Mouse (Mus musculus) hindbrain, embryonic 10.5 days (tissue): Measurements from ENCODE around the gene Abca17. TPM values are rescaled to one million over a fixed set of nuclear protein-coding genes. Genes with fewer than 3 reads are reported as not detected.

Experiments used
- DNase-seq: peaks from one replicate; pipeline ENCODE4 v3.0.0-alpha.2; 2017; ENCODE audit warnings: low spot score
- H3K27ac ChIP-seq: fragments of 300-500 bp; sonication (generic); 2 replicates; pipeline ENCODE4 v1.5.1; 2016; ENCODE audit warnings: mild to moderate bottlenecking, moderate library complexity
- H3K27me3 ChIP-seq: fragments of 300-500 bp; sonication (generic); 2 replicates; pipeline ENCODE4 v1.6.1; 2016; ENCODE audit warnings: mild to moderate bottlenecking; ENCODE audit not compliant: poor library complexity, insufficient read depth, severe bottlenecking
- H3K36me3 ChIP-seq: fragments of 300-500 bp; sonication (generic); 2 replicates; pipeline ENCODE4 v1.6.1; 2016; ENCODE audit warnings: mild to moderate bottlenecking, moderate library complexity
- H3K4me1 ChIP-seq: fragments of 300-500 bp; sonication (generic); replicated peaks from 2 replicates; pipeline ENCODE4 v1.6.1; 2016; ENCODE audit warnings: mild to moderate bottlenecking
- H3K4me3 ChIP-seq: fragments of 300-500 bp; sonication (generic); 2 replicates; pipeline ENCODE4 v1.5.1; 2016; ENCODE audit warnings: mild to moderate bottlenecking, moderate library complexity
- H3K9me3 ChIP-seq: fragments of 300-500 bp; sonication (generic); 2 replicates; pipeline ENCODE4 v1.6.1; 2016; ENCODE audit warnings: mild to moderate bottlenecking, moderate library complexity
- WGBS: fragments of 180-500 bp; shearing (Covaris S2); methylation state at CpG from one replicate; pipeline ENCODE4 v1.1.7; 2016; 5-methylcytosine and 5-hydroxymethylcytosine counted together
- polyA plus RNA-seq: library from polyadenylated mRNA; unstranded; fragments of >200 nt; fragmentation: Nextera tagmentation; extraction: Ambion mirVana; gene quantifications from 2 replicates; pipeline ENCODE4 v1.2.1, GENCODE M21; 2016

Gene Abca17
- polyA plus RNA-seq, 1 experiment from 2014 or later, result not detected

DNA sequence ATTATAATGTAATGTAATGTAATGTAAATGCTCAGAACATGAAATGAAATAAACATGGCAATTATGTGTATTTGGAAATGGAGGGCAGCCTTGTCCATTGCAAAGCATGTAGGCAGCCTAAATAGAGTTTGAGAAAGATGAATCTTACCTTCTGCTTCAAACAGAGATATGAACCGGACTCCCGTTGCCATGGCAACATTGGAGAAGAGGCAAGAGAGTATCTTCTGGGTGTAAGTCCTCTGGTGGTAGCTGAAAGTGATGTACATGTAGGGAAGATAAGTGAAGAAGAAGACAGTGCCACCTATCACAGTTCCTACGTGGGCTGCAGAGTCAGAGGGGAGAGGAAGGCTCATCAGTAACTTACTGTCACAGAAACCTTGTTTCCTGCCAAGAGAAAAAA is 30.0 kb downstream of the Abca17 start:
- Histone ChIP-seq H3K27ac (no peak overlapping the region), H3K4me1 (no peaks in the 10 kb centered on the region), H3K36me3 (no peaks in the 10 kb centered on the region), H3K27me3 (no peaks in the 10 kb centered on the region), H3K4me3 (no peak overlapping the region), H3K9me3 (peaks cover 14% of the 10 kb centered on the region)
- no peak for DNase-seq
- 85% methylated on average over 3 of the region's 3 CpGs for WGBS

DNA sequence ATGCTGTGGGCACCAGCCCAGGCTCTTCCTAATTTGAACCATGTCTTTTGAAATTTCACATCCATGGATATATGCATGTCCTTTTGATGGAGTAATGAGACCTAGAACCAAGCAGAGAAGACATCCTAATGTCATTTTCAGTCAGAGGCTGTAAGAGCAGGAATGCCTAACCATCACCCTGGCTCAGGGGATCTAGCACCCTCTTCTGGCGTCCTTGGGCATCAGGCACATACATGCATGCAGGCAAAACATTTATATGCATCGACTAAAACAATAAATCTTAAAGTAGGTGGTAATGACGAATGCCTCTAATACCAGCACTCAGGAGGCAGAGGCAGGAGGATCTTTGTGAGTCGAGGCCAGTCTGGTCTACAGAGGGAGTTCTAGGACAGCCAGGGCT is 43.4 kb downstream of the Abca17 start:
- Histone ChIP-seq H3K4me3 (no peak overlapping the region), H3K27me3 (no peaks in the 10 kb centered on the region), H3K4me1 (no peaks in the 10 kb centered on the region), H3K9me3 (no peaks in the 10 kb centered on the region), H3K27ac (no peak overlapping the region), H3K36me3 (no peaks in the 10 kb centered on the region)
- whole genome bisulfite sequencing, result 56% methylated on average over 4 of the region's 4 CpGs
- no peak for DNase-seq

DNA sequence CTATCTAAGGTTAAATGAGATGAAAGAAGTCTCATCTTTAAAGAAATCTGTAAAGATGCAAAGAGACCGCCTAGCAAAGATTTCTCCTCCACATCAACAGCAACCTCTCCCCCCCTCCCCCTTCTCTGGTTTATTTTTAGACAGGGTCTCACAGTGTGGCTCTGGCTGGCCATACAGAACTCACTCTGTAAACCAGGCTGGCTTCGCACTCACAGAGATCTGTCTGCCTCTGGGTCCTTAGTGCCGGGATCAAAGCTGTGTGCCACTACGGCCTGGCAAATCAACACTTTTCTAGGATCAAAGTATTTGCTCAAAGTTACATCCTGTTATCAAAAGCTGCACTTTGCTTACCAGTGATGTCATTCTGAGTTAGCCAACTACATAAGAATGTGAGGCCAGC is 50.2 kb downstream of the Abca17 start:
- WGBS, result 89% methylated on average over 4 of the region's 4 CpGs
- no peak for DNase-seq
- Histone ChIP-seq H3K27me3 (no peaks in the 10 kb centered on the region), H3K36me3 (no peaks in the 10 kb centered on the region), H3K4me3 (no peak overlapping the region), H3K9me3 (no peaks in the 10 kb centered on the region), H3K4me1 (no peaks in the 10 kb centered on the region), H3K27ac (no peak overlapping the region)

DNA sequence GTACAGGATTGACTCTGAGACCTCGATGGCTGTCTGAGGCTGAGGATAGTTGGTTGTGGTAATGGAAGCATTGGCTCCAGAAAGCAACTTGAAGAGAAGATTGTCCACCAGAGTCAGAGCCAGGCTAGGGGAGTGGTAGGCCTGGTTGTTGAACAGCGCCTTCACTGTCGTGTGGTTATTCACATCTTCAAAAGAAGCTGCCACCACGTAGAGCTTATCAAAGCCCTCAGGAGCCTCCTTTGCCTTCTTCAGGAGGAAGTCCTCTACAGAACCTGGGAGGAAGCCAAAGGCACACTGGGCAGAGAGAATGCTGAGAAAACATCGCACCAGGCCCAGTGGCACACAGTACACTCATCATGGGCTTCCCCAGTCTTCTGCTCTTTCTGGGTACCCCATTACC is 61.5 kb downstream of the Abca17 start:
- H3K4me1 ChIP-seq, result no peaks in the 10 kb centered on the region
- 83% methylated on average over 5 of the region's 5 CpGs for WGBS
- no peak for DNase-seq

DNA sequence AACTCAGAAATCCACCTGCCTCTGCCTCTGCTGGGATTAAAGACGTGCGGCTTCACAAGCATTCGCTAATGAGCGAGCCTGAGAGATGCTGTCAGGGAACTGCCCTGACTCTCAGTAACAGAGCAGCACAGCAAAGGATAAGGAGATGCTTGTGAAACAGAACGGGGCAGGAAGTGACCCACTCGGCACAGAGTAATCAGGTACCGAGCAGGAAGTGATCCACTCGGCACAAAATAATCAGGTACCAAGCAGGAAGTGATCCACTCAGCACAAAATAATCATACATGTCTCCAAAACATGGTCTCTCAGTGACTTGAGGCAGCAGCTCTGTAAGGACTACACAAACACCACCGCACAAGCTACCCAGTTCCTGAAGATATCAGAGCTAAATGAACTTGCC is 62.4 kb downstream of the Abca17 start:
- 89% methylated on average over 9 of the region's 9 CpGs for WGBS

More for the DNA sequence above, 61.5 kb downstream of the Abca17 start:
- H3K27me3 ChIP-seq, result no peaks in the 10 kb centered on the region
- no peak overlapping the region for H3K4me3 ChIP-seq
- H3K27ac ChIP-seq, result no peak overlapping the region
- H3K36me3 ChIP-seq, result no peaks in the 10 kb centered on the region
- H3K9me3 ChIP-seq, result no peaks in the 10 kb centered on the region

DNA sequence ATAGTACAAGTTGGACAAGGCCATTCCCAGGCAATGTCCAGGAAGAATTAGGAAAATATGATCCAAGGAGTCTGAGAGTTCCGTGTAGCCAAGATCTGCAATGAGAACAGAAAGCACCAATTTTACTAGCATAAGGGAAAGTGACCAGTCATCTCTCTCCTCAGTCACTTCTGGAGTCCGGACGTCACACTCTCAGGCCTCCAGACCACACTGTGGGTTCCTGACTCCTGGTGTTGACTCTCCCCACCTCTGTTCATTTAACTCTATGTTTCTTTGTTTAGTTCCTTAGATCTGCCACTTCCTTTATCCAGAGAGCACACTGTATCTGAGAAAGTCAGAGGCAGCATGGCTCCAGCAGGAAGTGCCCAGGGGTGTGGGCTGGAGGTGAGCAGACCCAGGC is 65.2 kb downstream of the Abca17 start:
- H3K36me3 ChIP-seq, result no peaks in the 10 kb centered on the region
- H3K27me3 ChIP-seq, result no peaks in the 10 kb centered on the region
- H3K4me1 ChIP-seq, result no peaks in the 10 kb centered on the region
- no peak for DNase-seq
- WGBS, result 78% methylated on average over 3 of the region's 3 CpGs
- H3K9me3 ChIP-seq, result no peaks in the 10 kb centered on the region
- no peak overlapping the region for H3K4me3 ChIP-seq
- H3K27ac ChIP-seq, result no peak overlapping the region

More for the DNA sequence above, 62.4 kb downstream of the Abca17 start:
- no peak for DNase-seq
- Histone ChIP-seq H3K27ac (no peak overlapping the region), H3K27me3 (no peaks in the 10 kb centered on the region), H3K4me3 (no peak overlapping the region), H3K4me1 (no peaks in the 10 kb centered on the region), H3K36me3 (no peaks in the 10 kb centered on the region), H3K9me3 (no peaks in the 10 kb centered on the region)

DNA sequence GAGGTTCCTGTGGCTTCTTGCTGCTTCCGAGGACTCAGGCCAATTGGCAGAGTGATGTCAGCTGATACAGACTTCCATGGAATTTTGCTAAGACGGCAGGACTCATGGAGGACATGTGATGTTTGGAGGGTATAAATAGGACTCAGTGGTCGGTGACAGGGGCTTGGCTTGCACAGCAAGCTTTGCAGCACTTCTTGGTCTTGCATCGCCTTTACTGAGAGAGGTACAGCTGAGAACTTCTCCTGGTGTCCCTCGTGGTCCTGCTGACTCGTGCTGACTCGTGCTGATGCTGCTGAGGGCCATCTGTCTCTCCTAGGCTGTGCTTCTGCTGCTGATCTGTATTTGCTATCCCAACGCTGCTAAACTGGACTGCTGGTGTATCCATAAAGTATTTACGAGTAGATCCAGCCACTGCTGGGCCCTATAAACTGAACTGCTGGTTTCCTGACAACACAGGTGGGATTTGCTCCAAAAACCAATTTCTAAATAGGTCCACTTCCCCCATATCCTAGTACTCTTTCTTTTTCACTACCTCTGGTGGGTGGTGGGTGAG is 67.5 kb downstream of the Abca17 start:
- H3K27me3 ChIP-seq, result no peaks in the 10 kb centered on the region
- H3K9me3 ChIP-seq, result no peaks in the 10 kb centered on the region
- no peak overlapping the region for H3K27ac ChIP-seq
- DNase-seq, result no peak
- H3K4me3 ChIP-seq, result no peak overlapping the region
- no peaks in the 10 kb centered on the region for H3K36me3 ChIP-seq
- no peaks in the 10 kb centered on the region for H3K4me1 ChIP-seq
- WGBS, result 79% methylated on average over 9 of the region's 9 CpGs

DNA sequence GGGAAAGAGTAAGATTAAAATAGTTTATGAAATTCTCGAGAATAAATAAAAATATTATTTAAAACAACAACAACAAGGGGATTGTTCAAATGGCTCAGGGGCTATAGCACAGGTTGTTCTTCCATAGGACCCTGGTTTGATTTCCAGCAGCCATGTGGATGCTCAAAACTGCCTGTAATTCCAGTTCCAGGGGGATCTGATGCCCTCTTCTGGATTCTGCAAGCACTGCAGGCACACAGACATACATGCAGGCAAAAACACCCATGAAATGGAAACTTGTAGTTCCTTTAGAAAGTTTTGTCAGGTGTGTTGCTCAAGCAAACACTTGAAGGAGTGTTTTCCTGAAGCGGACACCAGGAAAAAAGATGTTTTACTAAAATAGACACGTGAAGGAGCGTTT is 68.2 kb downstream of the Abca17 start:
- no peak for DNase-seq
- H3K4me1 ChIP-seq, result no peaks in the 10 kb centered on the region

DNA sequence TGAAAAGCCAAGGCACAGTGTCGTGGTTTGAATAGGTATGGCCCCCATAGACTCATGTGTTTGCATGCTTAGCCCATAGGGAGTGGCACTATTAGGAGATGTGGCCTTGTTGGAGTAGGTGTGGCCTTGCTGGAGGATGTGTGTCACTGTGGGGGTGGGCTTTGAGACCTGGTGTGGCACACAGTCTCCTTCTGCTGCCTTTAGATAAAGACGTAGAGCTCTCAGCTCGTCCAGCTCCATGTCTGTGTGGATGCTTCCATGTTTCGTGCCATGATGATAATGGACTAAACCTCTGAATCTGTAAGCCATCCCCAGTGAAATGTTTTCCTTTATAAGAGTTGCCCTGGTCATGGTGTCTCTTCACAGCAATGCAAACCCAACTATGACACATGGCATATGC is 71.0 kb downstream of the Abca17 start:
- 0 out of 2 replicates have a peak, but pooled peaks cover 6% of the 10 kb centered on the region for H3K9me3 ChIP-seq
- 85% methylated on average over 4 of the region's 4 CpGs for WGBS
- no peak for DNase-seq
- H3K4me3 ChIP-seq, result no peak overlapping the region
- no peaks in the 10 kb centered on the region for H3K4me1 ChIP-seq
- H3K27ac ChIP-seq, result no peak overlapping the region
- H3K27me3 ChIP-seq, result no peaks in the 10 kb centered on the region
- no peaks in the 10 kb centered on the region for H3K36me3 ChIP-seq

More for the DNA sequence above, 68.2 kb downstream of the Abca17 start:
- H3K9me3 ChIP-seq, result 0 out of 2 replicates have a peak, but pooled peaks cover 2% of the 10 kb centered on the region
- no peaks in the 10 kb centered on the region for H3K27me3 ChIP-seq
- no peak overlapping the region for H3K27ac ChIP-seq
- no peaks in the 10 kb centered on the region for H3K36me3 ChIP-seq
- H3K4me3 ChIP-seq, result no peak overlapping the region
- WGBS, result 63% methylated on average over 4 of the region's 4 CpGs

DNA sequence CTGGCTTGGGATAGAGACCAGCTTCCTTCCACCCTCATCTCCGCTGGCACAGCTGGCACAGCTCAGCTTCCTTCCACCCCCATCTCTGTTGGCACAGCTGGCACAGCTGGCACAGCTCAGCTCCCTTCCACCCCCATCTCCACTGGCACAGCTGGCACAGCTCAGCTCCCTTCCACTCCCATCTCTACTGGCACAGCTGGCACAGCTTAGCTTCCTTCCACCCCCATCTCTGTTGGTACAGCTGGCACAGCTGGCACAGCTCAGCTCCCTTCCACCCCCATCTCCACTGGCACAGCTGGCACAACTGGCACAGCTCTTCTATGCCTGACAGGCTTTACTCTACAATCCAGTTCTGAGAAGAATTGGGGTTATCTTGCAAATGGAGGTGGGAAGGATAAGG is 83.7 kb downstream of the Abca17 start:
- no peaks in the 10 kb centered on the region for H3K27me3 ChIP-seq
- no peaks in the 10 kb centered on the region for H3K4me1 ChIP-seq
- H3K9me3 ChIP-seq, result 0 out of 2 replicates have a peak, but pooled peaks cover 3% of the 10 kb centered on the region
- H3K4me3 ChIP-seq, result no peak overlapping the region
- WGBS, result 88% methylated on average over 1 of the region's 1 CpGs
- DNase-seq, result no peak
- no peak overlapping the region for H3K27ac ChIP-seq
- H3K36me3 ChIP-seq, result no peaks in the 10 kb centered on the region

DNA sequence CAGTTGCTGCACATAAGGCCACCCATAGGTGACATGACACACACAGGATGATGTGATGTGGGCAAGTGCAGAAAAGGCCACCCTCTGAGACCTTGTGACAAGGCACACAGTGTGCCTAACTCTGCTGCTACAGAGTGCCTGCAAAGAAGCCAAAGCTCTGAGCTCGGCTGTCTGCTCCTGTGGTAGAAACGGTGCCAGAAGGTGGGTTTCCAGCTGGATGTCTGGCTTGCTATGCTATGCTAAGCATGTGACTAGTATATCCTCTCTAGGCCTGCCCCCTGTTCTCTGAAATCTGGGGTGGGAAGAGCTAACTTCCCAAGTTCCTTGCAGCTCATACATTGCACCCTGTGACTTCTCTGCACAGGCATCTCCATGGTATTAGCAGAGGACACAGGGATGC is 86.1 kb downstream of the Abca17 start:
- Histone ChIP-seq H3K4me3 (no peak overlapping the region), H3K4me1 (no peaks in the 10 kb centered on the region), H3K36me3 (no peaks in the 10 kb centered on the region), H3K27me3 (no peaks in the 10 kb centered on the region), H3K9me3 (no peaks in the 10 kb centered on the region), H3K27ac (no peak overlapping the region)
- DNase-seq, result no peak
- 87% methylated on average over 2 of the region's 2 CpGs for WGBS

DNA sequence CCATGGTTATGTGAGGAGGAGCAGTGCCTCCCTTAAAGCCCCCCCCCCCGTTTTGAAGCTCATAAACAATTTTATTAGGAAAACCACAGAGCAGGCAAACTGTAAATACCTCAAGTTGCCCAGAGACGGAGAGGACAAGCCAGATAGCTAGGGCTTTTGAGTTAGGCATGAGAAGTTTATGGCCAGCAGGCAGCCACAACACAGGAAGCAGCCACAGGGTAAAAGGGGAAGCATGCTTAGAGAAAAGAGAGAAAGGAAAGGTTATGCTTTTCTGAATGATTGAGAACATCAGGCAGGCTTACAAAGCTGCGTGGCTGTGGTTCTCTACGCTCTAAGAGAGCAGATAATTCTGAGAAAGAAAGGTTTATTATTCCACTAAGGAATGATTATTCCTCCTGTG is 90.4 kb downstream of the Abca17 start:
- Histone ChIP-seq H3K27me3 (no peaks in the 10 kb centered on the region), H3K36me3 (no peaks in the 10 kb centered on the region), H3K4me3 (no peak overlapping the region), H3K27ac (no peak overlapping the region), H3K9me3 (no peaks in the 10 kb centered on the region), H3K4me1 (no peaks in the 10 kb centered on the region)
- 69% methylated on average over 4 of the region's 4 CpGs for WGBS
- DNase-seq, result no peak

DNA sequence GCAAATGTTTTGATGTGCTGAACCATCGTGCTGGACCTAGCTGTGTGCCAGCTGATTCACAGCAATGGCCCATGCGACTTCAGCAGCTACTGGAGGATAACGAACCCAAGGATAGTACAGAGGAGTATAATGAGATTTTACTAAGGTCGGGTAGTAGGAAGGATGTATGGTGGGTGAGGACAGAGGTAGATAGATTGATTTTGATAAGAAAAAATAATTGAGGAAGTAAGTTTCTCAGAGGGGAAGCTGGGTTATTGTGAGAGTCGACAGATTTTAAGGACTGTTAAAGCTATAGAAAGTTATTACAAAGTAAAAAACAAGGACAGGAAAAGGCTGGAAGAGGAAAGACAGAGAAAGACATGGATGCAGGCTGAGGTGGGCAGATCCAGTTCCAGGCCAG is 91.2 kb downstream of the Abca17 start:
- H3K36me3 ChIP-seq, result no peaks in the 10 kb centered on the region
- H3K4me1 ChIP-seq, result no peaks in the 10 kb centered on the region
- 87% methylated on average over 5 of the region's 5 CpGs for WGBS
- H3K27ac ChIP-seq, result no peak overlapping the region
- no peak for DNase-seq
- no peaks in the 10 kb centered on the region for H3K27me3 ChIP-seq
- H3K4me3 ChIP-seq, result no peak overlapping the region
- H3K9me3 ChIP-seq, result no peaks in the 10 kb centered on the region

DNA sequence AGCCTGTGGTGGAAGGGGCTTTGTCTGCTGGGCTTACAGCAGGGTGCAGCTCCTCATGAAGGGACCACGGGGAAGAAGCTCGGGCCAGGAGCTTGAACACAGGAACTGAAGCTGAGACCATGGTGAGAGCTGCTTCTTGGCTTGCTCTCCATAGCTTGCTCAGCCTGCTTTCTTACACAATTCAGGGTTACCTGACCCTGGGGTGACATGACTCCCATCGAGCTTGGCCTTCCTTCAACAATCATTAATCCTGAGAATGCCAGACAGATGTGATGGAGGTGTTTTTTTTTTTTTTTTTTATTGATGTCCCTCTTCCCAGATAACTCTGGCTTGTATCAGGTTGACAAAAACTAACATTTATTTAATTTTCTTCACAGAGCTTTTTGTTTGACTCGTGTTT is 91.9 kb downstream of the Abca17 start:
- 83% methylated on average over 4 of the region's 4 CpGs for WGBS
- H3K9me3 ChIP-seq, result no peaks in the 10 kb centered on the region
- no peaks in the 10 kb centered on the region for H3K4me1 ChIP-seq

More for the DNA sequence above, 91.9 kb downstream of the Abca17 start:
- H3K27me3 ChIP-seq, result no peaks in the 10 kb centered on the region
- no peak overlapping the region for H3K27ac ChIP-seq
- no peak for DNase-seq
- H3K4me3 ChIP-seq, result no peak overlapping the region
- H3K36me3 ChIP-seq, result no peaks in the 10 kb centered on the region
